Mouse (Mus musculus) spleen, adult 2 months (tissue): ENCODE measurements around the gene Nuak1.

Source experiments
- CTCF ChIP-seq: fragments of 200-500 bp; IDR thresholded peaks from 2 replicates; pipeline ENCODE4 v1.5.1; 2011; ENCODE audit warnings: mild to moderate bottlenecking, inconsistent platforms; ENCODE audit not compliant: insufficient read depth, insufficient read length, insufficient replicate concordance; ENCODE audit errors: extremely low read depth
- POLR2A ChIP-seq: fragments of 200-500 bp; IDR thresholded peaks from 2 replicates; pipeline ENCODE4 v1.6.1; 2011; ENCODE audit warnings: low read depth, low read length, inconsistent platforms

DNA sequence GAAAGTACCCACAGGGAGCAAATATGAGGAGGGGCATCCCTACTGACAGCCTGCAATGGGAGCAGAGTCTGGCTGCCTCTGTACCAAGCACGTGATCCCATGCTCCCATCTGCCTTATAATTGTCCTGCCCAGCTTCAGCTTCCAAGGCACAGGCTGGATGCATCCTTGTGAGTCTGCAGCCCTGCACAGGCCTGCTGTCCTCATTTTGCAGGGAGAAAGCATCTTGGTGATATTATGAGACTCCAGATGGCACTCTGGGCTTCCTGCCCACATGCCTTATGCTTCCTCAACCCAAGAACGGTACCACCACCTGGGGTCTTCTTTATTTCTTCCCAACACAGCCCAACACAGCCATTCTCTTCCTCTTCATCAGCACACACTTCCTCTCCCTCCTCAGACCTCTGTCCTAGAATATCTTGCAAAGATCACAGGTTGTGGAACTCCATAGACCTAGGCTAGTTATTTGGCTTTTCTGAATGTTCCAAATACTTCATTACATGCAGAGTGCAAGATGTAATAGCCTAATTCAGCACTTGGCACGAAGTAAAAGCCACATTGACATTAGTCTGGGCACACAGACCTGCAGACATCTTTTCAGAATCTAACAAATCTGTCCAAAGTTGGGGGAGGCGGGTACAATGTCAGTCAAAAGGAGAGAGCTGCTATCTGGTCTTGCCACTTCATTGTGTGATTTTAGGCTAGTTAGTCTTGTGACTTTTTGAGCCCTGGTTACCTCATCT, 82.2 kb downstream of the Nuak1 start:
- TF ChIP-seq CTCF, result no peak
- TF ChIP-seq POLR2A, result no peak
